Mouse (Mus musculus) kidney, adult 11 months (tissue): ENCODE results near the gene Uprt.

ENCODE experiments used
- DNase-seq: peaks from one replicate; pipeline ENCODE4 v3.0.0; 2022

Gene Uprt

DNA sequence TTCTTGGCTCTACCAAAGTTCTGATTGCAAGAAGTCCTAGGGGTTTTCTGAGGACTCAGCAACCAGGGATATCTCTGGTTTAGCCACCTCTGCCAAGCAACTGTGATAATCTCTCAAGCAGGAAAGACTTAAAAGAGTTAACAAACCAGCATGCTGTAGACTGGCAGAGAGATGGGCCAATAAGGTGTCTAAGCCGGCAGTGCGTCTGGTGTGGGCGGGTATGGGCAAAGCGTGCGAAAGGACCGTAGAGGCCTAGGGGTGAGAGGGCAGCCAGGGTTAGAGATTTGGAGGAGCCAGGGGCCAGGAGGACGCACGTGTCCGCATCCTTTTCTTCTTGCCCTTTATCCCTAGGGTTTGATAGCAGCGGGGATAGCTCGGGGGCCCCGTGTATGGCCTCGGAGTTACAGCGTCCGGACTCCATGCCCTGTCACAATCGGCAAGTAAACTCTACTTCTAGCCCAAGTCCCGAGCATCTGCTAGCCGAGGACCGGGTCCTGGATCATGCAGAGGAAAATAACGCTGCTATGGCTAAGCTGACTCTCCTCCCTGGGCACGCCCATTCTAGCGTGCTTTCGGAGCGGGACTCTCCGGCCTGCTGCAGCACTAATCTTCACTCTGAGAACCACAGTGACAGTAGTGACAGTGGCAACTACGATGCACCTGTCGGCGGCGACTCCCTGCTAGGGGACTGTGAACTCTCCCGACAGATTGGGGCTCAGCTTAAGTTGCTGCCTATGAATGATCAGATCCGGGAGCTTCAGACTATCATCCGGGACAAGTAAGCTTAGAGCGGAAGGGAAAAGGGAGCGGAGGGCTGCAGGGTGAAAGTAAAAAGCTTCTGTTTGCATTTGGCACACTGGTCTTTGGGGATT, at the start of gene Uprt:
Uprt (plus strand) TSS at position 247 of the 872 bp plus-strand sequence.
- DNase-seq = peak; percentile 79

DNA sequence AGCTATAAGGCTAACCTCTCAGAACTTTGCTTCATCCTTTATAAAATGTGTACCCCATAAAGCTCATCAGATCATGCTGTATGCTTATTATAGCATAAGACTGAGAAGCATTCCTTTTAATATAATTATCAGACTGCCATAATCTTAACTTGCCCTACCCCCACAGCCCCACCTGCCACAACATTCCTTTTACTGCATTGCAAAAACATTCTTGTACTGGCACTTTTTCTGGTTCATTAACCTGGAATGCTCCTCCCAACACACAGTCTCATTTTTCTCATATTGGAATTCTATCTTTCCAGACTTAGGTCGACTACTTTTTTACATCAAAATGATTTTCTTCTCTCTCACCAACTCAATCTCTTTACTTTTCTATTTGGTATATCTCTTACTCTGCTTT, 49.2 kb upstream of the Uprt start:
- DNase-seq = peak; percentile 23

DNA sequence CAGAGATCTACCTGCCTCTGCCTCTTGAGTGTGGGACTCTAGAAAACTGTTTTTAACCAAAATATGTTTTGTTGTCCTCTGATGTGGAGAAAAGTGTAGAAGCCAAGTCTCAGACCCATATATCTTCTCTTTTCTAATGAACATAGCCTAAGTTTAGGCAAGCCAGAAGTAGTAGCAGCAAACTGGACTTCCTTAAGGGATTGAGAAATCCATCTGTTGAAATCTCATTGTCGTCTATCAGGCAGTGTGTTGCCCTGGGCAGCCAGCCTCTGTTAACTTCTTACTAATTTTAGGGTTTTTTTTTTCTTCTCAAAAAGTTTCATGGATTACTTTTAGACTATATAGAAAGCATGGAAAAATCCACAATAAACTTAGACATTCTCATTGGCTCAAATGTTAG, 30.2 kb upstream of the Uprt start:
- DNase-seq = no peak

DNA sequence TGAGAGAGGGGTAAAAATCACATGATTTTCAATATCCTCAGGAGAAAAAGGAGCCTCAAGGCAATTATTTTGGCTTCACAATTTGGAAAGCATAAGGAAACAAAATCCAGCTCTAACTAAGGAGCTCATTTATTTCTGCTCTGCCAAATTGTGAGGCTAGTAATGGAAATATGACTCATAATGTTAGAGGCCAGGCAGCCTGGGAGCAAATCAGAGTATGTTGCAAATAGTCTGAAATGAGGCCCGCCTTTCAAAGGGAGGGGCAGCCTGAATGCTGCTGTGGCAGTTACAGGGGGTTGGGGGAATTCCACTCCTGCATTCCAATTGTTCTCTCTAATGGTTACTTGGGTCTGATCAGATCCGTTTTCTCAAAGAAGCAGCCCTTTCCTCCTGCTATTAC, 20.9 kb upstream of the Uprt start:
- DNase-seq = no peak

DNA sequence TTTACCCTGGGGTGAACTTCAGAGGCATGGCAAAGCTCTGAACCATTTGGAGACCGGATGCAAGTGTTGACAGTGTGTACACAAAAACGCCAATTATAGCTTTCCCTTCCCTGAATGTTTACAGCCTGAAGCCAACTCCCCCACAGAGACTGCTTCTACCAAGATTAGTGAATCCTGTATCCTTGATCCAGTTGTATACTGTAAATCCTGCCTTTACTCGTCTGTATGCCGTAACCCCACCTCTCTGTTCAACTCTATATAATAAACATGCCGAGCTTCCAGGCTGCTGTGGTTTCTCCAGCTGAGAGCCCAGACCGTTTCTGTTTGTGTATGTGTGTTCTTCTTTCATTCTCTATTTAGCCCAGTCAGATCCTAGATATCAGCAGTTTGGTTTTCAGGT, 18.2 kb upstream of the Uprt start:
- DNase-seq = no peak

DNA sequence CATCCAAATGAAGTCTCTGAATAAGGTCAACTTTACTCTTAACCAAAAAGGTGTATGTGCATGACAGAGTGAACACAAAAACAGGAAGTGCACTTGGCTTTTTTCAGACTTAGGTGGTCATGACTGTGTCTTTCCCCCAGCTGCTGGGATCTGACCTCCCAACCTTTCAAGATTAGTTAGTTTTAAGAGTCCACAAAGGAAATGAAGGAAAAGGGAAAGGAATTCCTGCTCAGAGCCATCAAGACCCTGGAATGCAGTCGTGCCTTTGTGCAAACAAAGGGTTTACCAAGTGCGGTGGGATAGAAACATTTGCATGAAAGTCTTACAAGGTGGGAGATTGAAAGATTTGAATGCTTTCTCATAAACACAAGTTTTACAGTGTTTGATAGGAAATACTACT, 4.6 kb upstream of the Uprt start:
- no peak for DNase-seq

DNA sequence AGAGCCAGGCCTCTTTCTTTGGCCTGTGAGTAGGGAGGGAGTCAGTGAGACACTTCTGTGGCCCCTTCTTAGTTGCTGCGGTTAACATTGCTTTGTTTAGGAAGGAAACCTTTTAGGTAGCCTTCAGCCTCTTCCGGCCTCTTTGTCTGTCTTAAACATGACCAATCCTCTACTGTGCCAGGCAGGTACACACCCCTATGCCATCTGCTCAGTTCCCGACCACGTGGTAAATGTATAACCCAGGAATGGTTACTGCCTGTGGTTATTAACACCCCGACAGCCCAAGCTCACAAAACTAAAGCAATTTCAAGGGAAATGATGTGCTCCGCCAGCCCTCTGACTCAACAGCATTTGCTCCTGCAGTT, 808 bp downstream of the Uprt start:
- DNase-seq = peak; percentile 31

DNA sequence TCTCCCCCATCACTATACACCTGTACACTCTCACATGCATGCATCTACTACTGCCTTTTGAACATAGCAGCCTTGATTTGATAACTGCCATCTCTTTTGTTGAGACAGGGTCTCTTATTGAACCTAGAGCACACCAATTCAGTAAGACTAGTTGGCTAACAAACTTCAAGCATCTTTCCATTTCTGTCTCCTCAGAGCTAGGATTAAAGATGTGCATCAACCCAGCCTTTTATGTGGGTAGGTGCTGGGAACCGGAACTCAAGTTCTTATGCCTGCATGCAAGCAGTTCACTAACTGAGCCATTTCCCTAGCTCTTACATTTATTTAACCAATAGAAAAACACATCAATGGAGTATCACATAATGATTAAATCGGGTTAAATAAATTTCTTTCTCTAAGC, 3.0 kb downstream of the Uprt start:
- no peak for DNase-seq

DNA sequence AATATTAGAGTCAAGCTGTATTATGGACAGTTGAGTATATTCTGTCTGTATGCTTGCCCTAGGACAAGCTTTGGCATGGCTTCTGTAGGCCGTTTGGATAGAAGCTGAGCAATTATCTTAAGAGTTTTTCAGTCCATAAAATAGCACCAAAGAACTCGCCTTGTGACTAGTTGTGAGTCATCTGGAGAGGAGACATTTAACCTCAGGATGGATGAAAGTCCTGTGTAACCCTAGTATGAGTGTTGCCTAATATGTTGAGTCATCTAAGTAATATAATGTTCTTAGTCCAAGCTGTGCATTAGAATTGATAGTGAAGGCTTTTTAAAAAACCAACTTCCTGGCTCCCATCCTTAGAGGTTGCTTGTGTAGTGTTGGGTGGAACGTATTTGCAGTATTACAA, 5.4 kb downstream of the Uprt start:
- no peak for DNase-seq

DNA sequence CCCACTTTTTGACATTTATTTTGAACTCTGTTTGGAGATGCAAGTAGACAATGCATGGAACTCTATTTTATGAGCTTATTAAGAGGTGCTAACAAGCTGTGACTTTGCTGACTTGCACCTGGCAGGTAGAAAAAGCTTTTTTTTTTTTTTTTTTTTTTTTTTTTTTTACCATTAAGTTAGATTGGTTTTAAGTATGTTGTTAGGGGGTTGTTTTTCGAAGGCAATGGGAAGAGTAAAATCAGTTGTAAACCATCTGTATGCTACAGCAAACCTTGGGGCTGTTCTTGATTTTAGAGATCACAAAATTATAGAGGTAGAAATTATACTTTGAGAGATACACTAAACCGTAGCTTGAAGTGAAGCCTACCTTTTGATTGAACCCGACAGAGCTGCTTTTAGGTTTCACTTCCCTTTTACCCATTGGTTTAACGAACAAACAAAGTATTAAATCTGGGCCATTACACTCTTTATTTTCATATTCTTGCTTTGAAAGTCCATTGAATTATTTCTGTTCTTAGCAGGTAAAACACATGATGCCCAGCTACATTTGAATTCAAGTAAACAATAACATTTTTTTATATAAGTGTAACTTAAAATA, 6.4 kb downstream of the Uprt start:
- DNase-seq = no peak

DNA sequence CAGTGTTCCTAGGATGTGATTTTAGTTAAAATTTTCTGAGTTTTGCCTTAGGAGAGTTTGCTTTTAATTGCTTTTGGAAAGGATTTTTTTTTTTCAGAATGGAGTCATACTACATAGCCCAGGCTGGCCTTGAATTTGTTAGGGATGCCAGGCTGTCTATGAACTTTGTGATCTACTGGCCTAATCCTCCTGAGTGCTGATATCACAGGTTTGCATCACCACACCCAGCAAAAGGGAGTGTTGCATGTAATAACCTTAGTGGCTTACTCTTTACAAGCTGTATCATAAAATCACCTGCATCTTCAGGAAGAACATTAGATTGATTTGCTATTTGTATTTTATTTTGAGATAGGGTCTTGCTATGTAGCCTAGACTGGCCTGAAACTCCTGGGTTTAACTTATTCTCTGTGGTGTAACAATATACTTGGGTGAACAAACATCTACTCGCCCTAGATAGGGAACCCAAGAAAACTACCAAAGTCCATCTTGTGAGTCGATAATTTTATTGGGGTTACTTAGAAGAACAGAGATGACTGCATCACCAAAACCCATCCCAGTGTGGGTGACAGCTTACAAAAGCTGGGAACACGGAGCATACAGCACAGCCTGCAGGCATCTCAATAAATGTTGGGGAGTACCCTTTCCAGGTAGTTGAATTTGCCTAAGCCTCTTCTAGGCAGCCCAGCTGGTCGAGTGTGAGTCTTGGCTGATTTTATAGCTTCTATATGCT, 7.2 kb downstream of the Uprt start:
- DNase-seq = no peak

DNA sequence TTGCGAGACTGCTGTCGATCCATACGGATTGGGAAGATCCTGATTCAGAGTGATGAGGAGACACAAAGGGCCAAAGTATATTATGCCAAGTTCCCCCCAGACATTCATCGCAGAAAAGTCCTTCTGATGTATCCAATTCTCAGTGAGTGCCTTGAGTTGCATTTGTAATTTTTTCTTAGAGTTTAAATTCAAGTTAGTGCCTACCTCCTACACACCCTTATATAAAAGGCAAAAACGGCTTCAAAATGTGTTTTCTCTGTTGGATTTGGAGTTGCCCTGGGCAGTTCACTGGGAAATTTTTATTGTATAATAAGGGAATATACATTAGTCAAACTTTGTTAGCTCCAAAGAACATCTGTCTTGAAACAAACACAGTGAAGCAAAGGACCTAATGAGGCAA, 19.1 kb downstream of the Uprt start:
- no peak for DNase-seq

DNA sequence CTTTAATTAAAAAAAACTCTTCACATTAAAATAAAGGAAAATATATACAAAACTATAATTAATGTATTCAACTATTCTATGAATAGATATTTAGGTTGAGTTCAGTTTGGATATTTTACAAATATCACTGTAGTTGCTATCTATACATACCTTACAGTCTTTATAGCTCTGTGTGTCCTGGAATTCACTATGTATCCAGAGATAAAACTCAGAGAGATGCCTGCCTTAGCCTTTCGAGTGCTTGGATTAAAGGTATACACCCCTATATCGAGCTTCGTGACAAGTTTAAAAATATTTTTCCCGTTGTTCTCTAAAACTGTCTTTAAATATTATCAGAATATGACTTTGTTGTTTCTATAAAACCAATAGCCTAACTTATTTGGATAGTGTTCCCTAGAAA, 60.0 kb downstream of the Uprt start:
- DNase-seq = no peak

DNA sequence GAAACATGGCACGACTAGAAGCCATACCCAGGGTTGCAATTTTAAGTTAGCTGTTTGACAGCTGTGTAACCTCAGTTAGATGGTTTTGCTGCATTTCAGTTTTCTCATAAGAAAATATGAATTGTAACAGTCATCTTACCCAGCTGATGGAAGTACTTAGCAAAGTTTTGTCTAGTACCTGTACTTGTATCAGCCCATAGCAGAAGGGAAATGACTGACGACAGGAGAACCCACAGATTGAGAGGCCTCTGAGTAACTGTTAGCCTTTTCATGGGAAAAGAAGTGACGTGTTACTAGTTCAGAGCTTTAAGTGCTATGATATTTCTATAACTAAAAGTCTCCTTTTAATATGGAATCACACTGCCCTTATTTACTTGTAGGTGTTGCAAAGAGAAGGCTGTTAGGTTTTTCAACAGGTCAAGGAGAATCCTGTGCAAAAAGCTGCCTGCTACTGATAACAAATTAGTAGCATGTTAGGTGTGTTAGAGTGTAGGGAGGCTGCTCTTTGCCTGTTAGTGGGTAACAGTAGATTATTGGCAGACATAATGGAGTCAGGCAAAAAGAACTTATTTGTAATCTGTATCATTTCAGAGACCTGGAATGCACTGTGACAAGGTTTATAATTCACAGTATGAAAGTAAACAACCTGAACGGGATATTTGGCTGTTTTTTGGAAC, 61.4 kb downstream of the Uprt start:
- no peak for DNase-seq

DNA sequence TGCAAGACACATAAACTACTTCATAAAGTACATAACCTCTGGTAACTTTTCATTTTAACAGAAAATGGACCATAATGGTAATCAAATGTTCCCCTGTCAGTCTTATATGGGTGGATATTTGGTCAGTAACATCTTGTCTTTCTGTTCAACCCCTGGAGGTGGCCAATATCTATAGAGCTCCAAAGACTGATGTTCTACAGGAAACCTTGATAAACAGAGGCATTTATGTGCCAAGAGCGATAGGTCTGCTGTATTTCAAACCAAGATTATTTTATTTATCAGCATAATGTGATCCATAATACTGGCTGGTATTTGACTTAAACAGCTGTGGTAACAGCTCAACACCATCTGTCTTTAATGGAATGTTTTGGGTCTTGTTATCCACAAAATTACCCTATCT, 62.7 kb downstream of the Uprt start:
- no peak for DNase-seq
